Mouse (Mus musculus): ENCODE results near the gene Gnptg. TPM values are rescaled to one million over a fixed set of nuclear protein-coding genes. Genes with fewer than 3 reads are reported as not detected.

The Gnptg gene
- total RNA-seq (2015; ENCODE audit: low replicate concordance) (6.0 and 6.3 TPM in 2 replicates), total RNA-seq (2017; ENCODE audit: low replicate concordance) (3.6 and 3.7 TPM in 2 replicates)

DNA sequence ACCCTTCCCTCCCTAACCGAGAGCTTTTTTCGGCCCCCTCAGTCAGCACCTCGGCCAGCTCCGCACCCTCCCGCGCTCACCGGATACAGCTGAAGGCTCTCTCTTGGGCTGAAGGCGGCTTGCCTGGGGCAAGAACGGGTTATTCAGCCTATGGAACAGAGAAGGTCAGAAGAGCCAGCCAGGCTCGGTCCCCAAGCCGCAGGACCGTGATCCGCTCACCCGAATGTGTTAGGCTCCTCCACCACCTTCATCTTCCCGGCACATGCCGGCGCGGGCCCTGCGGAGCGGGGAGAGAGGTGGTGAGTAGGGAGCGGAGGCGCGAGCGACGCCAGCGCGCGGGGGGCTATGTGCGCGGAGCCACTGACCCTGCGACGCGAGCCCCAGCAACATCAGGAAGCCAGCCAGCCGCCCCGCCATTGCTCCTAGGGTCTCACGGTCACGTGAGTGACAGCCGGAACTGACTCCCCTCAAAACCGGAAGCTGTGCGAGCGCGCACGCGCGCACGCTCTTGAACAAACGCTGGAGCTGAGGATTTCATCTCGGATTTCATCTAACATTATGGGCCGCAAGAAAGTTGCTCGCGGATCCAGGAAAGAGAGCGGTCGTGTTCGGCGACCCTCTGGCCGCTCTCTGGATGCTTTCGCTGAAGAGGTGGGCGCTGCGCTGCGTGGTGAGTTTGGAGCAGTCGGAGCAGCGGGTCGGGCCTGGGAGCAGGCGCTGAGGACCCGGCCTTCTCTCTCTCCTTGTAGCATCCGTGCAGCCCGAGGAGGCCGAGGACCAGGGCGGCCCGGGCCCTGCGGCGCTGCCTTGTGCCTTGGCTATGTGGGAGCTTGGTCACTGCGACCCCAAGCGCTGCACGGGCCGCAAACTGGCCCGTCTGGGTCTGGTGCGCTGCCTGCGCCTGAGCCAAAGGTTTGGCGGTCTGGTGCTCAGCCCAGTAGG, at the start of gene Gnptg, which contains the start of gene Tsr3:
Gnptg (minus strand) TSS at position 430 of the 942 bp plus-strand sequence.
Tsr3 (plus strand) TSS at position 476 of the 942 bp plus-strand sequence.
- ATAC-seq (replicated peaks; ENCODE audit: low FRiP score, poor library complexity, severe bottlenecking), result peak; percentile 65

DNA sequence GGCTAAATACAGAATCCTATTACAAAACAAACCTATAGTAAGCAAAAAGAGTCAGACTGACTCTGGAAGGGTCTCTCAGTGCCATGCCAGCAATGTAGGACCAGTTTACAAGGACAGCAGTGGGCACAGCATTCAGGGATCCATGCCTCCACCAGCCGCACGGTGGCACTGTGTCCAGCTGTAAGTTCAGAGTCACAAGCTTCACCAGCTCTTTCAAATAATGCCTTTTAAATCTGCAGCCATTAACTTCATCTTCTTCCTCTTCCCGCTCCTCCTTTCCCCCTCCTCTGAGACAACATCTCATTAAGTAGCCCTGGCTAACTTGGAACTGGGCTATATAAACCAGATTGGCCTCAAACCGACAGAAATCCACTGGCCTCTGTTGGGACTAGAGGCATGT, 48.9 kb upstream of the Gnptg start:
- ATAC-seq (replicated peaks; ENCODE audit: low FRiP score, poor library complexity, severe bottlenecking), result peak; percentile 68

- ATAC-seq (replicated peaks; ENCODE audit: low FRiP score, poor library complexity, severe bottlenecking), result peak; percentile 92
Observed at GRCm38 (mm10) chr17:25285033-25285432, 45.1 kb upstream of the Gnptg start.

- peak; percentile 76 for ATAC-seq (replicated peaks; ENCODE audit: low FRiP score, poor library complexity, severe bottlenecking)
Observed at GRCm38 (mm10) chr17:25282133-25282532, 42.2 kb upstream of the Gnptg start.

GRCm38 (mm10) chr17:25275833-25276232, 35.9 kb upstream of the Gnptg start:
- ATAC-seq (replicated peaks; ENCODE audit: low FRiP score, poor library complexity, severe bottlenecking), result no peak

DNA sequence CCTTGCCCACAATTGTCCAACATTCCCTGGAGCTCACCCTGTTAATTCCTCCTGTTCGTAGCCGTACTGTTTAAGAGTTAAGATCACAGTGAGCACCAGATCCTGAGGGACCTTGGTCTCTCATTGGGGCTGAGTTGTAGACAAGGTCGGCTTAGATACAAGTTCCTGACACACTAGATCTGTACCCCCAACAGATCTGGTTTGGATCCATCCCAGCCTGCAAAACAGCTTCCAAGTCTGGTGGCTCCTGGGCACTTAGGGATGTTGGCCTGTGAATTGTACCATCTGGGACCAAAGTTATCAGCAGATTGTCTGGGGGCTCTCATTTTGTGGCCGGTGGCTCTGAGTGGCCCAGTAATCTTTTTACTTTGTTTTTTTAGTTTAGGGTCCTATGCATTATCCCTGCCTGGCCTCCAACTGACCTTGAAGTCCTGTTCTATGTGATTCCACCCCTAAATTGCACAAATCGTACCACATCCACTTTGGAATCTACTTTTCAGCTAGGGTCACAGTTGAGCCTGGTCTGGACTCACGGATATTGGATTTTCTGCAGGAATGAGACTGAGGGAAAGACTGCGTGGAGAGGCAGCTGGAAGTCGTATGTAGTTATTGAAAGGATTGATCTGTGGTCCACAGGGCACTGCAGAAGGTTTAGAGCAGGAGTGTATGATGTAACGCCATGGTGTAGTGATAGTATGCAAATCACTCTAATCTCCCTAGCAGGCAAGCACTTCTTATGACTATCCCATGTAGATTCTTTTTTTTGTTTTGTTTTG, 34.8 kb upstream of the Gnptg start, which contains the start of gene Ube2i:
Ube2i (minus strand) TSS at position 52 of the 776 bp plus-strand sequence.
- ATAC-seq (replicated peaks; ENCODE audit: low FRiP score, poor library complexity, severe bottlenecking), result no peak

GRCm38 (mm10) chr17:25273706-25274501, 34.0 kb upstream of the Gnptg start:
- ATAC-seq (replicated peaks; ENCODE audit: low FRiP score, poor library complexity, severe bottlenecking), result peak; percentile 78

DNA sequence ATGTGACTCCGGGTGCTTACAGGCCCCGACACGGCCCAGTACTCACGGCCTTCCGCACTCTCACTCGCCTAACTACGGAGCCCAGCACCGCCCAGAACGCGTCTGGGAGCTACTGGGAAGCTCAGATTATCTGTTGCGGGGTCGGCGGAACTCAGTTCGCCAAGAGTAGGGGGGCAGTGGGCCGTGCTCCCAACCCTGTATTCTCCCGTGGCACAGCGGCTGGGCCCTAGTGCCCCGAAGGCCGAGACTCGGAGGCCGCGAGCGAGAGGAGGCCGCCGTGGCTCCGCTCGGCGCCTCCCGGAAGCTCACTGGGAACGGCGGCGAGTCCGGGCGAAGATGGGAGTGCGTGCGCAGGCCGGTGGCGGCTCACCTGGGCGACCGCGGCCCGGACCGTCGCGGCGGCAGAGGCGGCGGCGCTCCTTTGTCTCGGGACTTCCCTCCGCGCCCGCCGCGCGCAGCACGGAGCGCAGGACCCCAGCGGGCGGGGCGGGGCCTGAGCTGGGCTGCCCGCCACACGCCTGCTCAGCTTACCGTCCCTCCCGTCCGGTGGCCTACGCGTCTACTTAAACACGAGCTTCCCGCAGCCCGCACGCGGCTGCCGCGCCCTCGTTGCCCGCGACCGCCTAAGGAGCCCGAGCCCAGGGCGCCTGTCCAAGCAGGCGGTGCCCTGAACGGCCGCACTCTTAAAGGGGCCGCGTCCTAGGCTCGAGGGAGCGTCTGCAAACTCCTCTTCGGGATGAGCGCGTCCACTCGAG, 33.2 kb upstream of the Gnptg start:
- ATAC-seq (replicated peaks; ENCODE audit: low FRiP score, poor library complexity, severe bottlenecking), result peak; percentile 78

- ATAC-seq (replicated peaks; ENCODE audit: low FRiP score, poor library complexity, severe bottlenecking), result peak; percentile 55
Observed at GRCm38 (mm10) chr17:25272326-25272725, 32.4 kb upstream of the Gnptg start.

DNA sequence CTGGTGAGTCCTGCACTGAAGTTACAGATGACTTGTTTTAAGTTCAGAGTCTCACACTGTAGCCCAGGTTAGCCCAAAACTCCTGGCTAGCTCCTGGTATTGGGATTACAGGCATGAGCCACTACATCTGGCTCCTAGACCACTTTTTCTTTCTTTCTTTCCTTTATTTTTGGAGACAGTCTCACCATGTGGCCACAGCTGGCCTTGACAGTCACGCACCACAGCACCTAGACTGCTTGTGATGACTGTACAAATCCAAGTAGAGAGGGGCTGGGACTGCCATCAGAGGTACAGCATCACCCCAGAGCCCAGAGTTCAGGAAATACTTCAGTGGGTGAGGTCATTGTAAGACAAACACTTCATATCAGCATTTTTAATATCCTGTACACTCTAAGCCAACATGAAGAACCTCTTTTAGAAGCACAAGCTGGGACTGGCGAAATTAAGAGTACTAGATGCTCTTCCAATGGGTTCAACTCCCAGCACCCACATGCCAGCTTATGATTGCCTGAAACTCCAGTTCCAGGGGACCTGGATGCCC, 30.9 kb upstream of the Gnptg start:
- ATAC-seq (replicated peaks; ENCODE audit: low FRiP score, poor library complexity, severe bottlenecking), result no peak

DNA sequence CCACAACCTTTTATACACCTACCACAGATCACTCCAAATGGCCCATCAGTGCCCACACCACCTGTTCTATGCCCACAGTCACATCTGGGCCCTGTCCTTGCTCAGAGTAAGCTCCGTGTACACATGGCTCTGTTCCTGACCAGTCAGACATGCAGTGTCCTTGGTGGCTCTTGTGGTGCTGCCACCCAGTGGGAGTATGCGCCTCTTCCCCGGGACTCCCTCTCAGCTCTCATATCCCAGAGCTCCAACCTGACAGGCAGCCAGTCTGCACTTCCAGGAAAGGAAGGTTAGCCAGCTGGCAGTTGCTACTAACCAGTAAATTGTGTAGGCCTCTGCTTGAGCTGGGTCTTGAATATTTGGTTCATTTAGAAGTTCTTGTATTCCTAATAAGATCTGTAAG, 24.5 kb upstream of the Gnptg start:
- ATAC-seq (replicated peaks; ENCODE audit: low FRiP score, poor library complexity, severe bottlenecking), result no peak

DNA sequence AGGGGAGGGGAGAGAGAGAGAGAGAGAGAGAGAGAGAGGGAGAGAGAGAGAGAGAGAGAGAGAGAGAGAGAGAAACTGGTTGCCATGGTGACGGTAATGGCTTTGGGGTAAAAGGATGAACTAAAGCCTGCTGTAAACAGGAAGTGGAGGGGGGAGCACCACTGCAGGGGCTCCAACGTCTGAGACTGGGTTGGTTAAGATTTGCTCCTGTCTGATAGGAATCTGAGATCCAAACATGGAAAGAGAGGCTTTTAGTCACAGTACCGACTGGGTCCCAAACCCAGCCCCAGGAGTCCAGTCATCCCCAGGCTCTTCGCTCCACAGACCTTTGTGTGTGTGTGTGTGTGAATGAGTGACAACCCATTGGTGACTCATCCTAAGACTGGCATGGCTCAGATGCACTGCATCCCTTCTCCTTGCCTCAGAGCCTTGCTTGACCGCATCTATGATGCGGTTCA, 17.9 kb upstream of the Gnptg start:
- no peak for ATAC-seq (replicated peaks; ENCODE audit: low FRiP score, poor library complexity, severe bottlenecking)

- no peak for ATAC-seq (replicated peaks; ENCODE audit: low FRiP score, poor library complexity, severe bottlenecking)
Observed at GRCm38 (mm10) chr17:25256140-25256754, 16.3 kb upstream of the Gnptg start, which contains the start of gene Baiap3. TSS of gene Baiap3 (minus strand) at chr17:25256364.

DNA sequence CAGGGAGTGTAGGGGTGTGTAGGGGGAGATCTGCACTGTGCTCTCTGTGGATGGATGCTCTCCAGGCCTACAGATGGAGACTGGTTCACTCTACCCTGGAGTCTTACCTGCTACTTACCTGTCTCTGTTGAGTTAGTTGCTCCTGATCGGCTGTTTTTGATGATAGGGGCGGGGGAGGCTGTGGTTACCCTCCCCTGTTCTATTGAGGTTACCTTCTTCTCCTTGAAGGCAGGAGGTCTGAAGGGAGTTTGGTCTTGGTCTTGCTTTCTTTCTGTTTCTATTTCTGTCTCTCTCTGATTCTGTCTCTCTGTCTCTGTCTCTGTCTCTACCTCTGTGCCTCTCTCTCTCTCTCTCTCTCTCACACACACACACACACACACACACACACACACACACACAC, 15.2 kb upstream of the Gnptg start:
- no peak for ATAC-seq (replicated peaks; ENCODE audit: low FRiP score, poor library complexity, severe bottlenecking)

- no peak for ATAC-seq (replicated peaks; ENCODE audit: low FRiP score, poor library complexity, severe bottlenecking)
Observed at GRCm38 (mm10) chr17:25253760-25254159, 13.8 kb upstream of the Gnptg start.

- no peak for ATAC-seq (replicated peaks; ENCODE audit: low FRiP score, poor library complexity, severe bottlenecking)
Observed at GRCm38 (mm10) chr17:25252643-25253042, 12.7 kb upstream of the Gnptg start.

DNA sequence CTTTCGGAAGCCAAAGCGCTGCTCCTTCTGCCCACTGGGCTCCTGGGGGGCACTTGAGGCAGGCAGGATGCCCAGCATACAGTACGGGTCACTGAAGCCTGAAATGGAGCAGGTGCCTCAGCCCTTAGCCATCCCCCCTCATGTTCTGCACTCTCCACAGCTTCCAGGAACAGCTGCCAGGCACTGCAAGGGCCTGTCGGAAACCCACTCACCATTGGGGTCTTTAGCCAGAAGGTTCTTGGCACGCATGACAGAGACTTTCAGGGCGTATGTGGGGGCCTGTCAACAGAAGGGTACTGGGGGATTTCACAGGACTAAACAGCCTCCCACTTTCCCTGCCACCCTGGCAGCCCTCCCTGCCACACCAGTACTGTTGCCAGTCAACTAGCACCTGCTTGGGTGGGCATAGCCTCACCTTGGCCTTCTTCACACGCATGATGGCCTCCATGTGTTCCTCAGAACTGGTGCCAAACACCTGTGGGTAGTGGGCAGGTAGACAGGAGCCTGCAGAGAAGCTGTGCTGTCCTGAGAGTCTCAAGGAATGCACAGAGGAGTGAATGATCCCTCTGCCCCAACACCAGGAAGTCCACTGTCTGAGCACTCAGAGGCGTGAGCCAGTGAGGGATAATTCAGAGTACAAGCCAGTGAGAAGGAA, 10.4 kb upstream of the Gnptg start:
- no peak for ATAC-seq (replicated peaks; ENCODE audit: low FRiP score, poor library complexity, severe bottlenecking)

Measured in erythroblast, adult 5-6 weeks (primary cell).